Mouse (Mus musculus) liver, adult 2 months (tissue): Measurements from ENCODE around the gene Tardbp. TPM values are rescaled to one million over a fixed set of nuclear protein-coding genes. Genes with fewer than 3 reads are reported as not detected.

Source experiments
- DNase-seq: peaks from one replicate; pipeline ENCODE4 v3.0.0-alpha.2; 2011; ENCODE audit warnings: low read depth, low spot score; ENCODE audit errors: extremely low read depth
- H3K27ac ChIP-seq: fragments of 200-500 bp; replicated peaks from 2 replicates; pipeline ENCODE4 v1.5.1; 2012; ENCODE audit warnings: low read depth, mild to moderate bottlenecking, control low read depth, inconsistent platforms, low read length; ENCODE audit not compliant: insufficient read depth
- H3K27me3 ChIP-seq: fragments of 200-500 bp; 2 replicates; pipeline ENCODE4 v1.6.1; 2012; ENCODE audit warnings: mild to moderate bottlenecking, moderate library complexity, low read length, inconsistent platforms; ENCODE audit not compliant: control insufficient read depth, insufficient read depth
- H3K36me3 ChIP-seq: fragments of 200-500 bp; 2 replicates; pipeline ENCODE4 v1.6.1; 2012; ENCODE audit warnings: low read length, inconsistent platforms; ENCODE audit not compliant: control insufficient read depth, insufficient read depth
- H3K4me1 ChIP-seq: fragments of 200-500 bp; 2 replicates; pipeline ENCODE4 v1.6.1; 2011; ENCODE audit warnings: low read length; ENCODE audit not compliant: control insufficient read depth, insufficient read depth
- H3K4me3 ChIP-seq: fragments of 200-500 bp; 2 replicates; pipeline ENCODE4 v1.5.1; 2011; ENCODE audit warnings: low read depth, mild to moderate bottlenecking, control low read depth, low read length, moderate library complexity; ENCODE audit not compliant: insufficient read depth
- H3K79me2 ChIP-seq: fragments of 200-500 bp; 2 replicates; pipeline ENCODE4 v1.6.1; 2012; ENCODE audit warnings: inconsistent platforms, mild to moderate bottlenecking, low read length, moderate library complexity; ENCODE audit not compliant: control insufficient read depth, insufficient read depth
- H3K9ac ChIP-seq: fragments of 200-500 bp; 2 replicates; pipeline ENCODE4 v1.6.1; 2012; ENCODE audit warnings: low read depth, mild to moderate bottlenecking, control low read depth, inconsistent platforms, low read length
- CTCF ChIP-seq: fragments of 200-500 bp; IDR thresholded peaks from 2 replicates; pipeline ENCODE4 v1.5.1; 2011; ENCODE audit warnings: low read depth, low read length, control low read depth
- POLR2A ChIP-seq: fragments of 200-500 bp; IDR thresholded peaks from 2 replicates; pipeline ENCODE4 v1.6.1; 2011; ENCODE audit warnings: low read length, control low read depth; ENCODE audit not compliant: insufficient read depth; ENCODE audit errors: extremely low read depth
- WGBS: fragments of 180-500 bp; shearing (Covaris S2); methylation state at CpG from one replicate; pipeline ENCODE4 v1.1.7; 2018; 5-methylcytosine and 5-hydroxymethylcytosine counted together
- polyA plus RNA-seq: library from polyadenylated mRNA; depleted of rRNA; stranded (reverse); fragments of >200 nt; gene quantifications from 2 replicates; pipeline ENCODE4 v1.2.3, GENCODE M21; 2012; rRNA removed
- total RNA-seq: library from RNA; depleted of rRNA; stranded (reverse); fragments of >200 nt; gene quantifications from 2 replicates; pipeline ENCODE4 v1.2.3, GENCODE M21; 2014; rRNA removed

Tardbp gene
- total RNA-seq (87.2 and 111 TPM in 2 replicates), polyA plus RNA-seq (33.2 and 33.4 TPM in 2 replicates)

GRCm38 (mm10) chr4:148626623-148627185, at the start of gene Tardbp:
Gene Tardbp, minus strand, starts transcription at chr4:148627019.
- DNase-seq = peak; percentile 73
- Histone ChIP-seq H3K79me2 (peaks cover 23% of the 10 kb centered on the region; the same call in 1 of the 2 replicates), H3K27ac (peak within 1 kb of the TSS; percentile 94), H3K4me1 (peaks cover 22% of the 10 kb centered on the region), H3K4me3 (peak within 1 kb of the TSS; percentile 90), H3K27me3 (no peaks in the 10 kb centered on the region), H3K9ac (peak within 1 kb of the TSS; percentile 97), H3K36me3 (peaks cover 23% of the 10 kb centered on the region)
- TF ChIP-seq CTCF = no peak
- TF ChIP-seq POLR2A = peak; percentile 94
- under 1% methylated on average over 51 of the region's 51 CpGs for WGBS

- Histone ChIP-seq H3K27me3 (no peaks in the 10 kb centered on the region), H3K9ac (no peak overlapping the region), H3K36me3 (no peaks in the 10 kb centered on the region), H3K4me1 (no peaks in the 10 kb centered on the region), H3K27ac (peak overlapping the region; percentile 25; the same call in 1 of the 2 replicates), H3K79me2 (no peaks in the 10 kb centered on the region), H3K4me3 (no peak overlapping the region)
- no peak for DNase-seq
- no peak for TF ChIP-seq POLR2A
- TF ChIP-seq CTCF = no peak
- WGBS = 65% methylated on average over 16 of the region's 16 CpGs
Measured at GRCm38 (mm10) chr4:148676188-148676960, 49.6 kb upstream of the Tardbp start.

DNA sequence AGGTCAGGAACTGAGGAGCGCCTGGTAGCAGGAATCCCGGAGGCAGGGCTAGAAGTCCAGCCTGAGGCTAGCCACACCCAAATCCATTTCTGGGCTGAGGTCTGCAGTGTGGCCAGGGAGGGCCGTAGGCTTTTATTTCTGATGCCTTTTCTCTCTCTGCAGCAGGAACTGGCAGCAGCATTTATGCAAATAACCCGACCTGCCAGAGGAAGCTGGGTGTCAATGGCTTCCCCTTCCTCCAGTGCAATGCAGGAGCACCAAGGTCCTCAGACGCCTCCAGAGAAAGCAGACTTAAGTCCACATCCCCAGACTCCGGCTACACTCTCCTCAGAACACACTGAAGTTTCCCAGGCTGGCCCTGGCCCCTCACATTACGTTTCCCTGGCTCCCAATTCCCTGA, 48.2 kb upstream of the Tardbp start:
- H3K36me3 ChIP-seq = no peaks in the 10 kb centered on the region
- no peak for DNase-seq
- no peak overlapping the region for H3K4me3 ChIP-seq
- TF ChIP-seq CTCF = no peak
- no peak for TF ChIP-seq POLR2A
- no peaks in the 10 kb centered on the region for H3K79me2 ChIP-seq
- no peak overlapping the region for H3K9ac ChIP-seq
- no peaks in the 10 kb centered on the region for H3K4me1 ChIP-seq
- no peak overlapping the region for H3K27ac ChIP-seq
- WGBS = 62% methylated on average over 7 of the region's 7 CpGs
- H3K27me3 ChIP-seq = no peaks in the 10 kb centered on the region

DNA sequence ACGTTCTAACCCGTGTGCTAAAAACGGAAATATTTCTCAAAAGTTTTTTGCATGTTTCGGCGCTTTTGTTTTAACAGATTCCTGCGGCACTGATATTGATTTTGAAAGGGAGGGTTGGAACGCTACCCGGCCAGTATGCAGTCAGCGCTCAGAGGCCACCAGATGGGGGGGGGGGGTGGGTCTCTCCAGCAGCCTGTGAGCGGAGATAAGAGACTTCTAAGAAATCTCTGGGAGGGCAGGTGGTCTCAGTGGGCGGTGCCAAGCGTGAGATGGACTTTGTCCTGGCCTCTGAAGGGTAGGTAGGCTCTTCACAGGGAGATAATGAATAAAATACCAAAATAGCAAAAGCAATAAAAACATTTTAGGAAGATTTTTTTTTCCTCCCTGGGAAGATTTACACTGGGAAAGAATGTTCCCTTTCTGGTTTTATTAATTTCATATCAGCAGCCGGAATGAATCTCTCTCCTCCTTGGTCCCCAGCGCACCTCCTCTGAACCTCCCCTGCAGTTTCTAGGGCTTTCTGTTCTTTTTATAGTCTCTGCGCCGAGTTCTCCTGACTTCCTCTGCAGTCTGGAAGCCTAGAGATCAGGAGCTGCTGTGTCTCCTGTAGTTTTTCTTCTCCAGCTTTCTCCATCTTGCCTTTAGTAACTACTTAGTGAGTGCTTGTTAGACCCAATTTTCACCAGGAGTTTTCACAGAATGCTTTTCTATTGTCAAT, 44.6 kb upstream of the Tardbp start:
- WGBS = 15% methylated on average over 16 of the region's 16 CpGs
- H3K36me3 ChIP-seq = no peaks in the 10 kb centered on the region
- H3K27me3 ChIP-seq = no peaks in the 10 kb centered on the region
- H3K79me2 ChIP-seq = no peaks in the 10 kb centered on the region
- no peak overlapping the region for H3K27ac ChIP-seq
- H3K9ac ChIP-seq = no peak overlapping the region
- DNase-seq = no peak
- H3K4me3 ChIP-seq = no peak overlapping the region
- TF ChIP-seq POLR2A = no peak
- no peak for TF ChIP-seq CTCF
- no peaks in the 10 kb centered on the region for H3K4me1 ChIP-seq

GRCm38 (mm10) chr4:148667006-148667755, 40.4 kb upstream of the Tardbp start:
- 82% methylated on average over 15 of the region's 15 CpGs for WGBS
- no peaks in the 10 kb centered on the region for H3K27me3 ChIP-seq

More at GRCm38 (mm10) chr4:148667006-148667755, 40.4 kb upstream of the Tardbp start:
- H3K36me3 ChIP-seq = no peaks in the 10 kb centered on the region
- H3K79me2 ChIP-seq = no peaks in the 10 kb centered on the region
- no peak overlapping the region for H3K27ac ChIP-seq
- H3K9ac ChIP-seq = no peak overlapping the region
- H3K4me3 ChIP-seq = no peak overlapping the region
- H3K4me1 ChIP-seq = no peaks in the 10 kb centered on the region
- no peak for DNase-seq
- no peak for TF ChIP-seq CTCF
- no peak for TF ChIP-seq POLR2A
